Mouse (Mus musculus) urinary bladder, postnatal 25 days (tissue): ENCODE measurements at regions not wholly inside any gene's neighbourhood (a gene's known extent, or its start where the extent isn't known, plus 50 kb on each side); places are given as distances from the start of the nearest gene placed in this dataset.

Source experiments
- DNase-seq: peaks from one replicate; pipeline ENCODE4 v3.0.0; 2022; ENCODE audit warnings: low spot score

GRCm38 (mm10) chr7:95460889-95461288 lies 710.2 kb upstream of the Tenm4 start:
- no peak for DNase-seq

GRCm38 (mm10) chr7:95465506-95465905 lies 705.5 kb upstream of the Tenm4 start:
- DNase-seq = no peak

GRCm38 (mm10) chr7:95467028-95467427 lies 704.0 kb upstream of the Tenm4 start:
- DNase-seq = no peak

GRCm38 (mm10) chr7:95473892-95474291 lies 697.2 kb upstream of the Tenm4 start:
- no peak for DNase-seq

GRCm38 (mm10) chr7:95480121-95480726 lies 690.8 kb upstream of the Tenm4 start:
- no peak for DNase-seq

- peak; percentile 29 for DNase-seq
Measured at GRCm38 (mm10) chr7:95489666-95490065, 681.4 kb upstream of the Tenm4 start.

- DNase-seq = no peak
Measured at GRCm38 (mm10) chr7:95494793-95495192, 676.3 kb upstream of the Tenm4 start.

GRCm38 (mm10) chr7:95502959-95503358 lies 668.1 kb upstream of the Tenm4 start:
- no peak for DNase-seq

GRCm38 (mm10) chr7:95547256-95547655 lies 623.8 kb upstream of the Tenm4 start:
- no peak for DNase-seq

- no peak for DNase-seq
Measured at GRCm38 (mm10) chr7:95550099-95550498, 620.9 kb upstream of the Tenm4 start.

- DNase-seq = no peak
Measured at GRCm38 (mm10) chr7:95551798-95552387, 619.2 kb upstream of the Tenm4 start.

- DNase-seq = no peak
Measured at GRCm38 (mm10) chr7:95558589-95558988, 612.5 kb upstream of the Tenm4 start.

GRCm38 (mm10) chr7:95578633-95579032 lies 592.4 kb upstream of the Tenm4 start:
- no peak for DNase-seq

GRCm38 (mm10) chr7:95581325-95581724 lies 589.7 kb upstream of the Tenm4 start:
- no peak for DNase-seq

GRCm38 (mm10) chr7:95598339-95598738 lies 572.7 kb upstream of the Tenm4 start:
- no peak for DNase-seq

GRCm38 (mm10) chr7:95613736-95614135 lies 557.3 kb upstream of the Tenm4 start:
- no peak for DNase-seq

- DNase-seq = no peak
Measured at GRCm38 (mm10) chr7:95617370-95617769, 553.7 kb upstream of the Tenm4 start.

GRCm38 (mm10) chr7:95618170-95618569 lies 552.9 kb upstream of the Tenm4 start:
- DNase-seq = no peak

GRCm38 (mm10) chr7:95620079-95620478 lies 551.0 kb upstream of the Tenm4 start:
- DNase-seq = no peak

- no peak for DNase-seq
Measured at GRCm38 (mm10) chr7:95640683-95641082, 530.4 kb upstream of the Tenm4 start.

- no peak for DNase-seq
Measured at GRCm38 (mm10) chr7:95674319-95674718, 496.7 kb upstream of the Tenm4 start.

GRCm38 (mm10) chr7:95682521-95682920 lies 488.5 kb upstream of the Tenm4 start:
- DNase-seq = no peak

GRCm38 (mm10) chr7:95687733-95688132 lies 483.3 kb upstream of the Tenm4 start:
- no peak for DNase-seq
